Mouse (Mus musculus): Measurements from ENCODE around the gene Cbx6. TPM values are rescaled to one million over a fixed set of nuclear protein-coding genes. Genes with fewer than 3 reads are reported as not detected.
A peak's percentile ranks its signal among the peaks of the same experiment; 100 is the strongest.

Gene Cbx6
- polyA plus RNA-seq, 1 experiment from 2014 or later = 18.1 TPM

GRCm38 (mm10) chr15:79808658-79809057 is 25.8 kb downstream of the Cbx6 start:
- Histone ChIP-seq H3K27me3 (replicated peaks; ENCODE audit: low read depth, poor library complexity, severe bottlenecking) (peaks cover 74% of the 10 kb centered on the region), H3K27ac (replicated peaks) (no peak overlapping the region), H3K4me3 (no peak overlapping the region), H3K36me3 (replicated peaks) (no peaks in the 10 kb centered on the region), H3K9me3 (no peaks in the 10 kb centered on the region), H3K4me1 (peaks cover 17% of the 10 kb centered on the region)
- 56% methylated on average over 5 of the region's 5 CpGs for WGBS
- DNase-seq (ENCODE audit: low spot score) = no peak

- H3K9me3 ChIP-seq = no peaks in the 10 kb centered on the region
- H3K27me3 ChIP-seq (replicated peaks; ENCODE audit: low read depth, poor library complexity, severe bottlenecking) = peaks cover 79% of the 10 kb centered on the region
- peaks cover 23% of the 10 kb centered on the region for H3K4me1 ChIP-seq
- no peaks in the 10 kb centered on the region for H3K36me3 ChIP-seq (replicated peaks)
- H3K27ac ChIP-seq (replicated peaks) = no peak overlapping the region
- H3K4me3 ChIP-seq = no peak overlapping the region
- peak; percentile 37 for DNase-seq (ENCODE audit: low spot score)
- 39% methylated on average over 5 of the region's 5 CpGs for WGBS
Measured at GRCm38 (mm10) chr15:79808114-79808513, 26.4 kb downstream of the Cbx6 start.

- 35% methylated on average over 1 of the region's 1 CpGs for WGBS
- no peaks in the 10 kb centered on the region for H3K9me3 ChIP-seq
- no peak for DNase-seq (ENCODE audit: low spot score)
- H3K36me3 ChIP-seq (replicated peaks) = no peaks in the 10 kb centered on the region
- peaks cover 23% of the 10 kb centered on the region for H3K4me1 ChIP-seq
- H3K4me3 ChIP-seq = no peak overlapping the region
- peaks cover 86% of the 10 kb centered on the region for H3K27me3 ChIP-seq (replicated peaks; ENCODE audit: low read depth, poor library complexity, severe bottlenecking)
- no peak overlapping the region for H3K27ac ChIP-seq (replicated peaks)
Measured at GRCm38 (mm10) chr15:79807050-79807449, 27.4 kb downstream of the Cbx6 start.

- DNase-seq (ENCODE audit: low spot score) = no peak
- Histone ChIP-seq H3K4me3 (peak overlapping the region; percentile 72; the same call in 1 of the 2 replicates), H3K27ac (replicated peaks) (no peak overlapping the region), H3K27me3 (replicated peaks; ENCODE audit: low read depth, poor library complexity, severe bottlenecking) (peaks cover 96% of the 10 kb centered on the region), H3K9me3 (no peaks in the 10 kb centered on the region), H3K36me3 (replicated peaks) (no peaks in the 10 kb centered on the region), H3K4me1 (peaks cover 23% of the 10 kb centered on the region)
- 21% methylated on average over 8 of the region's 8 CpGs for WGBS
Measured at GRCm38 (mm10) chr15:79805246-79805645, 29.2 kb downstream of the Cbx6 start.

GRCm38 (mm10) chr15:79804352-79805071 is 30.0 kb downstream of the Cbx6 start, which contains the start of gene Nptxr:
TSS of gene Nptxr (minus strand) at chr15:79804766.
- Histone ChIP-seq H3K9me3 (no peaks in the 10 kb centered on the region), H3K27ac (replicated peaks) (peak within 1 kb of the TSS; percentile 75), H3K4me1 (peaks cover 23% of the 10 kb centered on the region), H3K27me3 (replicated peaks; ENCODE audit: low read depth, poor library complexity, severe bottlenecking) (peaks cover 94% of the 10 kb centered on the region), H3K4me3 (peak within 1 kb of the TSS; percentile 72), H3K36me3 (replicated peaks) (no peaks in the 10 kb centered on the region)
- under 1% methylated on average over 91 of the region's 91 CpGs for WGBS
- peak; percentile 71 for DNase-seq (ENCODE audit: low spot score)

- Histone ChIP-seq H3K4me3 (peak overlapping the region; percentile 72), H3K36me3 (replicated peaks) (no peaks in the 10 kb centered on the region), H3K27me3 (replicated peaks; ENCODE audit: low read depth, poor library complexity, severe bottlenecking) (peaks cover 87% of the 10 kb centered on the region), H3K9me3 (no peaks in the 10 kb centered on the region), H3K4me1 (peaks cover 23% of the 10 kb centered on the region), H3K27ac (replicated peaks) (peak overlapping the region; percentile 75)
- WGBS = 6% methylated on average over 81 of the region's 81 CpGs
- DNase-seq (ENCODE audit: low spot score) = no peak
Measured at GRCm38 (mm10) chr15:79803533-79804351, 30.7 kb downstream of the Cbx6 start.

GRCm38 (mm10) chr15:79802304-79802703 is 32.2 kb downstream of the Cbx6 start:
- DNase-seq (ENCODE audit: low spot score) = no peak
- no peak overlapping the region for H3K27ac ChIP-seq (replicated peaks)
- peaks cover 75% of the 10 kb centered on the region for H3K27me3 ChIP-seq (replicated peaks; ENCODE audit: low read depth, poor library complexity, severe bottlenecking)

GRCm38 (mm10) chr15:79801646-79802045 is 32.8 kb downstream of the Cbx6 start:
- Histone ChIP-seq H3K9me3 (no peaks in the 10 kb centered on the region), H3K27ac (replicated peaks) (no peak overlapping the region), H3K36me3 (replicated peaks) (no peaks in the 10 kb centered on the region), H3K4me3 (no peak overlapping the region), H3K27me3 (replicated peaks; ENCODE audit: low read depth, poor library complexity, severe bottlenecking) (peaks cover 68% of the 10 kb centered on the region), H3K4me1 (peaks cover 23% of the 10 kb centered on the region)
- 76% methylated on average over 2 of the region's 2 CpGs for WGBS
- no peak for DNase-seq (ENCODE audit: low spot score)

More at GRCm38 (mm10) chr15:79802304-79802703, 32.2 kb downstream of the Cbx6 start:
- Histone ChIP-seq H3K9me3 (no peaks in the 10 kb centered on the region), H3K4me3 (no peak overlapping the region), H3K4me1 (peaks cover 23% of the 10 kb centered on the region), H3K36me3 (replicated peaks) (no peaks in the 10 kb centered on the region)
- WGBS = 67% methylated on average over 4 of the region's 4 CpGs

GRCm38 (mm10) chr15:79800701-79801100 is 33.8 kb downstream of the Cbx6 start:
- Histone ChIP-seq H3K4me1 (peaks cover 23% of the 10 kb centered on the region), H3K27ac (replicated peaks) (no peak overlapping the region), H3K9me3 (no peaks in the 10 kb centered on the region), H3K27me3 (replicated peaks; ENCODE audit: low read depth, poor library complexity, severe bottlenecking) (peaks cover 59% of the 10 kb centered on the region), H3K36me3 (replicated peaks) (no peaks in the 10 kb centered on the region), H3K4me3 (no peak overlapping the region)
- no peak for DNase-seq (ENCODE audit: low spot score)
- 61% methylated on average over 11 of the region's 11 CpGs for WGBS

GRCm38 (mm10) chr15:79798591-79798990 is 35.9 kb downstream of the Cbx6 start:
- Histone ChIP-seq H3K27me3 (replicated peaks; ENCODE audit: low read depth, poor library complexity, severe bottlenecking) (peaks cover 49% of the 10 kb centered on the region), H3K4me1 (peaks cover 9% of the 10 kb centered on the region), H3K9me3 (no peaks in the 10 kb centered on the region), H3K27ac (replicated peaks) (no peak overlapping the region), H3K36me3 (replicated peaks) (no peaks in the 10 kb centered on the region), H3K4me3 (no peak overlapping the region)
- DNase-seq (ENCODE audit: low spot score) = no peak
- WGBS = 91% methylated on average over 10 of the region's 10 CpGs

GRCm38 (mm10) chr15:79797680-79798079 is 36.8 kb downstream of the Cbx6 start:
- no peak for DNase-seq (ENCODE audit: low spot score)
- Histone ChIP-seq H3K36me3 (replicated peaks) (no peaks in the 10 kb centered on the region), H3K9me3 (no peaks in the 10 kb centered on the region), H3K4me3 (no peak overlapping the region), H3K4me1 (peaks cover 6% of the 10 kb centered on the region), H3K27ac (replicated peaks) (no peak overlapping the region), H3K27me3 (replicated peaks; ENCODE audit: low read depth, poor library complexity, severe bottlenecking) (peaks cover 49% of the 10 kb centered on the region)
- 82% methylated on average over 8 of the region's 8 CpGs for WGBS

- no peak overlapping the region for H3K27ac ChIP-seq (replicated peaks)
- peaks cover 48% of the 10 kb centered on the region for H3K27me3 ChIP-seq (replicated peaks; ENCODE audit: low read depth, poor library complexity, severe bottlenecking)
Measured at GRCm38 (mm10) chr15:79797096-79797495, 37.4 kb downstream of the Cbx6 start.

More at GRCm38 (mm10) chr15:79797096-79797495, 37.4 kb downstream of the Cbx6 start:
- Histone ChIP-seq H3K36me3 (replicated peaks) (no peaks in the 10 kb centered on the region), H3K4me3 (no peak overlapping the region), H3K4me1 (peaks cover 11% of the 10 kb centered on the region), H3K9me3 (no peaks in the 10 kb centered on the region)
- 80% methylated on average over 7 of the region's 7 CpGs for WGBS
- DNase-seq (ENCODE audit: low spot score) = no peak
